Mouse (Mus musculus) ES-Bruce4 (cell line): ENCODE data around the gene Ndufa13. TPM values are rescaled to one million over a fixed set of nuclear protein-coding genes. Genes with fewer than 3 reads are reported as not detected.

Experiments used
- H3K27ac ChIP-seq: 2 replicates; pipeline ENCODE4 v1.5.1; 2012; ENCODE audit warnings: low read length, inconsistent platforms; ENCODE audit not compliant: insufficient read depth
- H3K27me3 ChIP-seq: 2 replicates; pipeline ENCODE4 v1.6.1; 2012; ENCODE audit warnings: mild to moderate bottlenecking, low read length, inconsistent platforms; ENCODE audit not compliant: control insufficient read depth, poor library complexity, insufficient read depth, severe bottlenecking
- H3K36me3 ChIP-seq: 2 replicates; pipeline ENCODE4 v1.6.1; 2012; ENCODE audit warnings: inconsistent platforms, mild to moderate bottlenecking, low read length, moderate library complexity; ENCODE audit not compliant: control insufficient read depth, poor library complexity, insufficient read depth, severe bottlenecking
- H3K4me1 ChIP-seq: one replicate; pipeline ENCODE4 v1.8.1; 2011; ENCODE audit warnings: low read length; ENCODE audit not compliant: control insufficient read depth, insufficient read depth
- H3K4me3 ChIP-seq: 2 replicates; pipeline ENCODE4 v1.5.1; 2011; ENCODE audit warnings: low read depth, mild to moderate bottlenecking, low read length
- H3K9ac ChIP-seq: 2 replicates; pipeline ENCODE4 v1.6.1; 2012; ENCODE audit warnings: low read depth, mild to moderate bottlenecking, inconsistent platforms; ENCODE audit not compliant: poor library complexity, severe bottlenecking
- H3K9me3 ChIP-seq: replicated peaks from 2 replicates; pipeline ENCODE4 v1.6.1; 2012; ENCODE audit warnings: mild to moderate bottlenecking, low read length, inconsistent platforms; ENCODE audit not compliant: control insufficient read depth, poor library complexity, insufficient read depth, severe bottlenecking
- CTCF ChIP-seq: IDR thresholded peaks from one replicate; pipeline ENCODE4 v1.8.1; 2011; ENCODE audit warnings: low read depth, low read length
- EP300 ChIP-seq: IDR thresholded peaks from 2 replicates; pipeline ENCODE4 v1.6.1; 2011; ENCODE audit warnings: low read depth, low read length; ENCODE audit not compliant: insufficient read depth
- POLR2A ChIP-seq: IDR thresholded peaks from one replicate; pipeline ENCODE4 v1.8.1; 2011; ENCODE audit warnings: low read length; ENCODE audit not compliant: insufficient read depth
- polyA plus RNA-seq: library from polyadenylated mRNA; stranded (reverse); fragments of >200 nt; gene quantifications from 2 replicates; pipeline ENCODE4 v1.2.4, GENCODE M21; 2011; ENCODE audit warnings: low read depth; ENCODE audit not compliant: missing spikeins, insufficient read depth, insufficient read length

Gene Ndufa13
- polyA plus RNA-seq, 1 experiment = 70.8 TPM

GRCm38 (mm10) chr8:69937466-69937865 is 35.1 kb upstream of the Ndufa13 start:
- Histone ChIP-seq H3K27me3 (no peaks in the 10 kb centered on the region), H3K27ac (peak overlapping the region; percentile 98), H3K4me3 (no peak overlapping the region), H3K9me3 (no peaks in the 10 kb centered on the region), H3K9ac (no peak overlapping the region), H3K36me3 (peaks cover 22% of the 10 kb centered on the region), H3K4me1 (peaks cover 18% of the 10 kb centered on the region)
- TF ChIP-seq POLR2A (no peak), CTCF (no peak), EP300 (no peak)

DNA sequence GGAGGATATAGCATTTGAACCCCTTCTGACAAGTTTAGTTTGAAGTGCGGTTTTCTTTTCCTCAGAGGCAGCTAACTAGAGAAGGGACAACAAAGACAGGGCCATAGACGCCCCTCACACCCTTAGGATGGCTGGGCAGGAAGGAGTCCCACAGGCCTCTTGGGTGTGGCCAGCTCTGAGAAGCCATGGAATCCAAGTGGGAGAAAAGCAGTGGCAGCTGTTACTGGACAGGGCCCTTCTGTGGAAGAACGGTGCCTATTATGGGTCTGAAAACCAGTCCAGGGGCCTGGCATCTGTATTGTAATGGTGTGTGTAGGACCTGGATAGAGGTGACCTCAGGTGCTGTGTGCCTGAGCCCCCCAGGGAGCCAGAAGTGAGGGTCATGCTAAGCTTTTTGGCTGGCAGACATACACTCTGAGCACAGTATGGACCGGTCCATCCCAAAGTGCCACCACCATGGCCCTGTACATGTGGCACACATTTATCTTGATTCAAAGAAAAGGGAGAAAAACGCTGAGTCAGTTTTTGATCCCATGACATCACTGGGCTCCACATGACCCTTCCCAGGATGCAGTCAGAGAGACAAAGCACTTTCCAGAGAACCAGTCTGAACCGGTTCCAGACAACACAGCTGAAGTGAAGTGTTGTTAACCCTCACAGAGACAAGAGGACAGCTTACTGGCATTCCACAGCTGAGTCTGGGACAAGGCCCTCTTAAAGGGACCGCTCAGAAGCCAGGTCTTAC is 33.9 kb upstream of the Ndufa13 start:
- H3K36me3 ChIP-seq = peaks cover 22% of the 10 kb centered on the region
- H3K4me1 ChIP-seq = peaks cover 18% of the 10 kb centered on the region
- peak overlapping the region; percentile 40 for H3K4me3 ChIP-seq
- H3K9ac ChIP-seq = peak overlapping the region; percentile 46
- TF ChIP-seq POLR2A = no peak
- TF ChIP-seq CTCF = no peak
- TF ChIP-seq EP300 = peak; percentile 87
- no peaks in the 10 kb centered on the region for H3K27me3 ChIP-seq
- H3K9me3 ChIP-seq = no peaks in the 10 kb centered on the region
- H3K27ac ChIP-seq = peak overlapping the region; percentile 98

- Histone ChIP-seq H3K9me3 (no peaks in the 10 kb centered on the region), H3K9ac (peak overlapping the region; percentile 46), H3K4me3 (peak overlapping the region; percentile 28), H3K36me3 (peaks cover 27% of the 10 kb centered on the region), H3K27ac (peak overlapping the region; percentile 98), H3K27me3 (no peaks in the 10 kb centered on the region), H3K4me1 (peaks cover 17% of the 10 kb centered on the region)
- TF ChIP-seq CTCF = no peak
- TF ChIP-seq EP300 = peak; percentile 28; the same call in 1 of the 2 replicates
- no peak for TF ChIP-seq POLR2A
Measured at GRCm38 (mm10) chr8:69935431-69935830, 33.1 kb upstream of the Ndufa13 start.

DNA sequence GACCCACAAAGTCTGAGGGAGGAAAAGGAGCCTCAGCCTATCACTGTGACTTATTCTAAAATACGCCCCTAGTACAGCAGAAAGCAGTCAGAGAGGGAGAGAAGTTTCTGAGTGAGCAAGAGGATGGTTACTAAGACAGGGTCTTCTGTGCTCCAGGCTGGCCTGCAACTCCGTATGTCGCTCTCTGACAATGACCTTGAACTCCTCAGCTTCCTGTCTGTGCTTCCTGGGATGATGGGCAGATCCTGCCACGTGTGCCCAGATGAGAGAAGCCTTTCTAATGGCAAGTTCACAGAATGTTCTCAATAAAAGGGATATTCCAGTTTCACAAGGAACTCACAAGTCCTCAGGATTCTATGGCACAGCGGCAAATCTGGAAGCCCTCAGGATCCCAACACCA is 32.2 kb upstream of the Ndufa13 start:
- Histone ChIP-seq H3K4me3 (no peak overlapping the region), H3K27me3 (no peaks in the 10 kb centered on the region), H3K4me1 (peaks cover 11% of the 10 kb centered on the region), H3K9ac (peak overlapping the region; percentile 6; the same call in 1 of the 2 replicates), H3K27ac (peak overlapping the region; percentile 98), H3K9me3 (no peaks in the 10 kb centered on the region), H3K36me3 (peaks cover 27% of the 10 kb centered on the region)
- TF ChIP-seq EP300 (no peak), POLR2A (no peak), CTCF (no peak)

DNA sequence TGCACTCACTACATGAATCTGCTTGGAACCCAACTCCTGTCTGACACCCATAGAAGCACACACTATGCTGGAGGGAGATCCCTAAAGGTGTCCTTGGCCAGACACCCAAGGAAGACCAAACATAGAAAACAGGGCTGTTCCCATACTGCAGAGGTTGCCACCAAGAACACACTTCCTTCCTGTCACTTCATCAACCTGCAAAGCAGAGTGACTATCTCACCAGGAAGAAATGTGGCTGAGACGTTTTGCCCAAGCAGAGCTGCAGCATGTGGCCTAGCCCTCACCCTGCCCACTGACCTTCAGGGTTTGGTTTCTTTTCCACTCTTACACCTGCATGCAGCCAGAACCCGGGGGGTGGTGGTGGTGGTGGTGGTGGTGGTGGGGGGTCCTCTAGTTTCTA is 31.5 kb upstream of the Ndufa13 start:
- TF ChIP-seq CTCF (no peak), POLR2A (no peak), EP300 (no peak)
- H3K4me3 ChIP-seq = no peak overlapping the region
- H3K9me3 ChIP-seq = no peaks in the 10 kb centered on the region
- H3K9ac ChIP-seq = no peak overlapping the region
- peaks cover 30% of the 10 kb centered on the region for H3K36me3 ChIP-seq
- peaks cover 10% of the 10 kb centered on the region for H3K4me1 ChIP-seq
- no peak overlapping the region for H3K27ac ChIP-seq
- no peaks in the 10 kb centered on the region for H3K27me3 ChIP-seq

DNA sequence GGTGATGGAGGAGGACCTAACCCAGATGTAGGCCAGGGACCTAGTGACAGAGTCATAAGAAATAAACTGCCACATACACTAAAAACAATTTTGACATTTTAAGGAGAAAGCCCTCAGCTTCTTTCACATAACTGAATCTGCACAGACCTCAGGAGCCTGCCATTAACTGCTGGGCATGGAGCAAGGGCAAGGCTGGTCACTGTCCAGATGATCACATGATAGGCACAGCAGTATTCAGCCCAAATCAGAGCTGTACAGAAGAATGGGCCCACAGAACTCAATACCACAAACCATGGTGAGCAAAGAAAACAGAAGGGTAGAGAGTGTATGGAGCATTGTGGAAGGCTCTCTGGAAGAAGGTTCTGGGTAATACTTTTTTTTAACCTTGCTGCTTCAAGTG is 24.5 kb upstream of the Ndufa13 start:
- no peak overlapping the region for H3K4me3 ChIP-seq
- no peaks in the 10 kb centered on the region for H3K9me3 ChIP-seq
- TF ChIP-seq CTCF = no peak
- TF ChIP-seq POLR2A = no peak
- TF ChIP-seq EP300 = no peak
- no peak overlapping the region for H3K27ac ChIP-seq
- H3K27me3 ChIP-seq = no peaks in the 10 kb centered on the region
- peaks cover 32% of the 10 kb centered on the region for H3K36me3 ChIP-seq
- H3K4me1 ChIP-seq = no peaks in the 10 kb centered on the region
- no peak overlapping the region for H3K9ac ChIP-seq
